Mouse (Mus musculus): Measurements from ENCODE around the gene Mrgbp. TPM values are rescaled to one million over a fixed set of nuclear protein-coding genes. Genes with fewer than 3 reads are reported as not detected.
A peak's percentile ranks its signal among the peaks of the same experiment; 100 is the strongest.

Gene Mrgbp
- polyA plus RNA-seq (2014; fragmentation: Nextera tagmentation; extraction: Ambion mirVana), result 23.2 and 26.2 TPM in 2 replicates

DNA sequence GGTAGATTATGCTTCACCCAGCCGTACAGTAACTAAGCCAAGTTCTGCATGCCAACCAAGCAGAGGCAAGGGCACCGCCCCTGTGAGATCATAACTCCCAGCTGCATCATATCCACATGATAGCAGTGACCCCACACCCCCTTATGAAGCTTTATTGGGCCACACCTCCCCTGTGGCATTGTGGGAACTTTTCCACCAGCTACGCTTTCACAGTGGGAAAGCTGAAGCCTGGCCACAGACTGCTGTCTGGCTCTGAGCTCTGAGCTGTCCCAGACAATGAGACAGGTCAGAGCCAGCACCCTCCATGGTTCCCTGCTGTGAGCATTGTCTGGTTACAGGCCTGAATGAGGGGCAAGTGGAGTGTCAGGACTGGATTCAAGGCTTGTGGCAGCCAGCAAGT is at the start of gene Mrgbp:
Gene Mrgbp, plus strand, starts transcription at position 303 of the 400 bp plus-strand sequence.
- DNase-seq (ENCODE audit: low spot score), result no peak
- Histone ChIP-seq H3K36me3 (ENCODE audit: control insufficient read depth, insufficient read depth, low read length) (peaks cover 12% of the 10 kb centered on the region), H3K4me3 (ENCODE audit: low read depth, low read length) (no peak within 1 kb of the TSS), H3K9me3 (ENCODE audit: control insufficient read depth, low read length) (no peaks in the 10 kb centered on the region), H3K27ac (ENCODE audit: low read depth, low read length) (no peak within 1 kb of the TSS), H3K4me1 (replicated peaks; ENCODE audit: control insufficient read depth, insufficient read depth, low read length) (peaks cover 13% of the 10 kb centered on the region), H3K4me2 (peak within 1 kb of the TSS; percentile 45), H3K27me3 (replicated peaks; ENCODE audit: control insufficient read depth, insufficient read depth, low read length) (no peaks in the 10 kb centered on the region), H3K9ac (ENCODE audit: low read depth, low read length) (no peak within 1 kb of the TSS; the same call in 1 of the 2 replicates)
- WGBS, result 75% methylated on average over 3 of the region's 3 CpGs
- no peak for ATAC-seq (replicated peaks; ENCODE audit: low FRiP score)

DNA sequence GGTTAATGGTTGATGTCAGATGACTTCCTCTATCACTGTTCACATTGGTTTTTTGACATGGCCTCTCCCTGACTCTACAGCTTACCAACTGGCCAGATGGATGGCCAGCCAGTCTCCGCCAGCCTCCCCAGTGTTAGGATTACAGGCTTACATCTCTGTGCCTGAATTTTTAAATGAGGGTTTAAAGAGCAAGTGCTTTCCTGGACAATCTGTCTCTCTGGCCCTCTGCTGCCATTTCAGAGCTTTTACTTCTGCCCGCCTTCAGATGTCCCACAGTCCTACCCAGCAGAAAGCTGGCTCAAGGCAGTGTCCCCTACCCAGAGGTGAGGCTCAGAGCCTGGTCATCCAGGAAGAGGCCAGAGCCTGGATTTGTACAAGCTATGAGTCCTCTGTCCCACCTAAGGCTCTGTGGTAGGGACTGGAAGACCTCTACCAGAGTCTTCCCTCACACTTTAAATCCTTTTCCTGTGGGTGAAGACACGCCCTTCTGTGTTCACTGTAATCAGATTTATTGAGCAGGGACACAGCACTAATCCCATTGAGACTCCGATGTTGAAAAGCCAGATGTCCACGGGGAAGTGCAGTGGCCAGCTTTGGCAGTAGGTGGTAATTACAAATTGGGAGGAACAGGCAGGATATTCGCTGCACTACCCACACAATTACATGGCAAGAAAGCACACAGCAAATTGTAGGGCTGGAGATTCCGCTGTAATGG is 49.3 kb upstream of the Mrgbp start:
- 67% methylated on average over 7 of the region's 7 CpGs for WGBS
- Histone ChIP-seq H3K27ac (ENCODE audit: low read depth, low read length) (no peak overlapping the region), H3K4me2 (no peak overlapping the region), H3K36me3 (ENCODE audit: control insufficient read depth, insufficient read depth, low read length) (no peaks in the 10 kb centered on the region), H3K4me1 (replicated peaks; ENCODE audit: control insufficient read depth, insufficient read depth, low read length) (no peaks in the 10 kb centered on the region), H3K27me3 (replicated peaks; ENCODE audit: control insufficient read depth, insufficient read depth, low read length) (peaks cover 9% of the 10 kb centered on the region), H3K4me3 (ENCODE audit: low read depth, low read length) (no peak overlapping the region), H3K9ac (ENCODE audit: low read depth, low read length) (no peak overlapping the region), H3K9me3 (ENCODE audit: control insufficient read depth, low read length) (no peaks in the 10 kb centered on the region)
- DNase-seq (ENCODE audit: low spot score) (no peak), ATAC-seq (replicated peaks; ENCODE audit: low FRiP score) (no peak)

DNA sequence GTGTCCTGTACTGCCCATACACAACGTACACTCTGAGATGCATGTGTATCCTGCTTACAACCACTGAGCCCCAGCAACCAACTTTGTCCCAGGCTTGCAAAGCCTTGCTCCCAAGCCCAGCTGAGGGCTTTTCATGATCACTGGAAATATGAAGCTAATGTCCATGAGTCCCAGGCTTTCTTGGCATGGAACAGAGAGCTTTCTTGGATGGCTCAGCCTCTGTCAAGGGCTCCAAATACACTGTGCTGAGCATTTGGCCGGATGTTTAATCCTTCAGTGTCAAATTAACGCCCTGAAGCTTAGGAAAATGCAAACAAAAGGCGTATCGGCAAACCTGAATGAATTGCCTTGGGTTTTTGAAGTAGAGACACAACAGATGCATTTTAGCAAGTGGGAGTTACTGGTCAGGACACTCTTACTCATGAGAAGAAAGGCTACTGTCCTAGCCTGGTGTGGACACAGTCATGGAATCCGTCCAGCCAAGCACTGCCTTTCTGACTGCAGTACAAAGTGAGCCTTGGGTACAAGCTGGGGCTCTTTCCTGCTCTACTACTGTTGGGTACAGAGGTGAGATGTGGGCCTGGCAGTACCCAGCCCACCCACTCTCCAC is 48.6 kb upstream of the Mrgbp start:
- H3K4me1 ChIP-seq (replicated peaks; ENCODE audit: control insufficient read depth, insufficient read depth, low read length), result no peaks in the 10 kb centered on the region
- ATAC-seq (replicated peaks; ENCODE audit: low FRiP score) (no peak), DNase-seq (ENCODE audit: low spot score) (no peak)
- peaks cover 9% of the 10 kb centered on the region for H3K27me3 ChIP-seq (replicated peaks; ENCODE audit: control insufficient read depth, insufficient read depth, low read length)
- WGBS, result 57% methylated on average over 6 of the region's 6 CpGs
- no peak overlapping the region for H3K4me3 ChIP-seq (ENCODE audit: low read depth, low read length)
- H3K36me3 ChIP-seq (ENCODE audit: control insufficient read depth, insufficient read depth, low read length), result no peaks in the 10 kb centered on the region
- no peak overlapping the region for H3K27ac ChIP-seq (ENCODE audit: low read depth, low read length)
- no peak overlapping the region for H3K9ac ChIP-seq (ENCODE audit: low read depth, low read length)
- no peak overlapping the region for H3K4me2 ChIP-seq
- H3K9me3 ChIP-seq (ENCODE audit: control insufficient read depth, low read length), result no peaks in the 10 kb centered on the region

DNA sequence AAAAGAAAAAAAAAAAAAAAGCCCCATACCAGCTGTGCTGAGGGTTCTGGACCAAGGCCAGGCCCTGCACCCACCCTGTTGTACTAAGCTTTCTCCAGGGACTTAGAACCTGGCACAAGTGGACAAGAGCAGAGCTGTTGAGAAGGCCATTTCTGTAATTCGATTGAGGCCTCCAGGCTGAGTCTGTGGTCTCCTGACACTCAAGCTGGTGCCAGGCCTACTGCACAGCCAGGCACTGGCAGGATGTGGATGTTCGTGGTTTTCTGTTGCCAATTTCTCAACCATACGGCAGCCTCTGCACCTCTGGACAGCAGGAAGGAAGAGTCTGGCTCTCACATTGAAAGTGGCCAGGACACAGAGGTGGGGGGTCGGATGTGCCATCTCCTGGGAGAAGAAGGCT is 47.9 kb upstream of the Mrgbp start:
- H3K9me3 ChIP-seq (ENCODE audit: control insufficient read depth, low read length), result no peaks in the 10 kb centered on the region
- H3K4me3 ChIP-seq (ENCODE audit: low read depth, low read length), result no peak overlapping the region
- no peak for DNase-seq (ENCODE audit: low spot score)
- H3K27ac ChIP-seq (ENCODE audit: low read depth, low read length), result no peak overlapping the region
- H3K4me2 ChIP-seq, result no peak overlapping the region
- H3K4me1 ChIP-seq (replicated peaks; ENCODE audit: control insufficient read depth, insufficient read depth, low read length), result no peaks in the 10 kb centered on the region
- H3K9ac ChIP-seq (ENCODE audit: low read depth, low read length), result no peak overlapping the region
- H3K27me3 ChIP-seq (replicated peaks; ENCODE audit: control insufficient read depth, insufficient read depth, low read length), result peaks cover 4% of the 10 kb centered on the region; the same call in 1 of the 2 replicates
- ATAC-seq (replicated peaks; ENCODE audit: low FRiP score), result no peak
- no peaks in the 10 kb centered on the region for H3K36me3 ChIP-seq (ENCODE audit: control insufficient read depth, insufficient read depth, low read length)
- 49% methylated on average over 4 of the region's 4 CpGs for WGBS

DNA sequence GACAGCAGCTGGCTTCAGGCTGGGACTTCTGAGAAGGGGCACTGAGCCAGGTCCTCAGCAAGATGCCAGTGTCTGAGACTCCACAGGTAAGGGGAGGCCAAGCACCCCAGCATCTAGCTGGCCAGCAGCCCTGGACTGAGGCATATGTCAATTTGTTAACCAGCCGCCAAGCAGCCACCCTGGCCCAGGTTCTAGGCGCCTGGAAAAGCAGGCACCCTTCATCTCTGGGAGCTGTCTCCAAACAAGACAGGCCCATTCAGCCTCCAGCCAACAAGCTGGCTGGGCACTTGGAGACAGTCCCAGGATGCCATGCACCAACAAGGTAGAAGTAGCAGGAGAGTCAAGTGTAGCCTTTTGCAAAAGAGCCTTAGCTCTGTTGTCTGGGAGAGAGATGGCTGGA is 37.4 kb upstream of the Mrgbp start:
- H3K4me1 ChIP-seq (replicated peaks; ENCODE audit: control insufficient read depth, insufficient read depth, low read length), result no peaks in the 10 kb centered on the region
- H3K27ac ChIP-seq (ENCODE audit: low read depth, low read length), result no peak overlapping the region
- DNase-seq (ENCODE audit: low spot score) (no peak), ATAC-seq (replicated peaks; ENCODE audit: low FRiP score) (no peak)
- no peak overlapping the region for H3K4me3 ChIP-seq (ENCODE audit: low read depth, low read length)
- H3K9me3 ChIP-seq (ENCODE audit: control insufficient read depth, low read length), result no peaks in the 10 kb centered on the region
- 76% methylated on average over 2 of the region's 2 CpGs for WGBS
- H3K4me2 ChIP-seq, result no peak overlapping the region
- H3K9ac ChIP-seq (ENCODE audit: low read depth, low read length), result no peak overlapping the region
- no peaks in the 10 kb centered on the region for H3K27me3 ChIP-seq (replicated peaks; ENCODE audit: control insufficient read depth, insufficient read depth, low read length)
- no peaks in the 10 kb centered on the region for H3K36me3 ChIP-seq (ENCODE audit: control insufficient read depth, insufficient read depth, low read length)

DNA sequence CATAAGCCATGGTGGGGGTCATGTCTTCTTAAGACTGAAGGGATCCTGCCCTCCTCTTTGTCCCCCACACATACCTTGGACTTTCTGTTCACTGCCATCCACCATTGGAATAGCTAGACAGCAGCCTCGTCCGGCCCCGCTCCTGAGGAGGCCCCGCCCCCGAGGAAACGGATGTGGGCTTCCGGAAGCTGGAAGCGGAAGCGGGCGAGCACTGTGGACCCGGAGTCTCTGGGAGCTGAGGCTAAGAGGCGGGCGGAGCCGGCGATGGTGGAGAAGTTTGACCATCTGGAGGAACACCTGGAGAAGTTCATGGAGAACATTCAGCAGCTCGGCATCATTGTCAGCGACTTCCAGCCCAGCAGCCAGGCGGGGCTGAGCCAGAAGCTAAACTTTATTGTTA is 36.1 kb upstream of the Mrgbp start:
- 60% methylated on average over 18 of the region's 18 CpGs for WGBS
- no peaks in the 10 kb centered on the region for H3K4me1 ChIP-seq (replicated peaks; ENCODE audit: control insufficient read depth, insufficient read depth, low read length)
- no peak for ATAC-seq (replicated peaks; ENCODE audit: low FRiP score)

DNA sequence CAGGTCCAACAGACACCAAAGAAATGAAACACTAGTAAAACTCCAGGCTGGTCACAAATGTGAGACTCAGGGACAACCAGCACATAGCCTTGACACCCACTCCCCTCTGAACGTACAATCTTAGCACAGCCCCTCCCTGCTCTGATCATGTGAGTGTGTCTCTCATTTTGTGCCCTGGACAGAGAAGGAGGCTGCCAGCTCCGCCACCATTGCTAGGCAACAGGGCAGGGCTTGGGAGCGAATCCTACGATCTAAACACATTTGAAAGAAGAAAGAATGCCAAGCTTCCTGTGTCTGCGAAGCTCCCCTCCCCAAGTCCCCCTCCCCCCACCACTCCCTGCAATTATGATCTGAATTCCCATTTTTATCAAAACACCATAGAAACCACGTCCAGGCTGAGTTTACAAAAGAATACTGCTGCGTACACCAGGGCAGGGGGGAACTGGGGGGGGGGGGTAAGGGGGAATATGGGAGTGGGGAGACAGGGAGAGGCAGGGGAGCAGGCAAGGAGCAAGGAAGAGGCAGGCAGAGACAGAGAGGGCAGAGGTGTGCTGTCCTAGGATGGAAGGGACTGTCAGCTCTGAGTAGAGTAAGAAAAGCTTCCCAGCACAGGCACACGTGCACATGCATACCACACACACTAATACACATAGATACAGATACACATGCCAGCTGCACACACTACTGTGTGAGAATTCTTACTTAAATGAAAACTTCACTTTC is 33.6 kb upstream of the Mrgbp start:
- H3K9ac ChIP-seq (ENCODE audit: low read depth, low read length), result no peak overlapping the region
- H3K4me2 ChIP-seq, result no peak overlapping the region
- H3K27me3 ChIP-seq (replicated peaks; ENCODE audit: control insufficient read depth, insufficient read depth, low read length), result no peaks in the 10 kb centered on the region
- no peaks in the 10 kb centered on the region for H3K36me3 ChIP-seq (ENCODE audit: control insufficient read depth, insufficient read depth, low read length)
- H3K27ac ChIP-seq (ENCODE audit: low read depth, low read length), result no peak overlapping the region
- WGBS, result 37% methylated on average over 8 of the region's 8 CpGs
- no peak overlapping the region for H3K4me3 ChIP-seq (ENCODE audit: low read depth, low read length)
- no peaks in the 10 kb centered on the region for H3K9me3 ChIP-seq (ENCODE audit: control insufficient read depth, low read length)
- ATAC-seq (replicated peaks; ENCODE audit: low FRiP score), result no peak
- DNase-seq (ENCODE audit: low spot score), result no peak
- no peaks in the 10 kb centered on the region for H3K4me1 ChIP-seq (replicated peaks; ENCODE audit: control insufficient read depth, insufficient read depth, low read length)

More for the DNA sequence above, 36.1 kb upstream of the Mrgbp start:
- no peak overlapping the region for H3K27ac ChIP-seq (ENCODE audit: low read depth, low read length)
- H3K36me3 ChIP-seq (ENCODE audit: control insufficient read depth, insufficient read depth, low read length), result no peaks in the 10 kb centered on the region
- no peak overlapping the region for H3K4me2 ChIP-seq
- H3K4me3 ChIP-seq (ENCODE audit: low read depth, low read length), result no peak overlapping the region
- DNase-seq (ENCODE audit: low spot score), result no peak
- H3K27me3 ChIP-seq (replicated peaks; ENCODE audit: control insufficient read depth, insufficient read depth, low read length), result no peaks in the 10 kb centered on the region
- no peak overlapping the region for H3K9ac ChIP-seq (ENCODE audit: low read depth, low read length)
- H3K9me3 ChIP-seq (ENCODE audit: control insufficient read depth, low read length), result no peaks in the 10 kb centered on the region

DNA sequence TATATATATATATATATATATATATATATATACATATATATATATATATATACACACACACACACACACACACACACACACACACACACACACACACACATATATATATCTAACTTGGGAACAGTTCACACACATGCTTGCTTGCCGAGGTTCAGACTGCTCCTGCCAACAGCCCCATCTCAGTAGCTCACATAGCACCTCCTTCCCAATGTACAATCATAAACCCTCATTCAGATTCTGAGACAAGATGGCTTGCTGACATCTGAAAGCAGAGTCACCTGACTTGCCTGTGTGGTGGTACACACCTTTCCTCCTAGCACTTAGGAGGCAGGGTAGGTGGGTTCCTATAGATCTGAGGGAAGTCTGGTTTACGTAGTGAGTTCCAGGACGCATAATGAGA is 28.8 kb upstream of the Mrgbp start:
- H3K27me3 ChIP-seq (replicated peaks; ENCODE audit: control insufficient read depth, insufficient read depth, low read length), result no peaks in the 10 kb centered on the region
- H3K27ac ChIP-seq (ENCODE audit: low read depth, low read length), result no peak overlapping the region
- no peak overlapping the region for H3K9ac ChIP-seq (ENCODE audit: low read depth, low read length)
- DNase-seq (ENCODE audit: low spot score) (no peak), ATAC-seq (replicated peaks; ENCODE audit: low FRiP score) (no peak)
- no peaks in the 10 kb centered on the region for H3K4me1 ChIP-seq (replicated peaks; ENCODE audit: control insufficient read depth, insufficient read depth, low read length)
- no peak overlapping the region for H3K4me2 ChIP-seq
- H3K36me3 ChIP-seq (ENCODE audit: control insufficient read depth, insufficient read depth, low read length), result no peaks in the 10 kb centered on the region
- WGBS, result 80% methylated on average over 3 of the region's 3 CpGs
- H3K9me3 ChIP-seq (ENCODE audit: control insufficient read depth, low read length), result no peaks in the 10 kb centered on the region
- no peak overlapping the region for H3K4me3 ChIP-seq (ENCODE audit: low read depth, low read length)

Data from liver, embryonic 11.5 days (tissue).